22 mouse cellular contexts compared by ENCODE assay signal in the genomic region with DNA sequence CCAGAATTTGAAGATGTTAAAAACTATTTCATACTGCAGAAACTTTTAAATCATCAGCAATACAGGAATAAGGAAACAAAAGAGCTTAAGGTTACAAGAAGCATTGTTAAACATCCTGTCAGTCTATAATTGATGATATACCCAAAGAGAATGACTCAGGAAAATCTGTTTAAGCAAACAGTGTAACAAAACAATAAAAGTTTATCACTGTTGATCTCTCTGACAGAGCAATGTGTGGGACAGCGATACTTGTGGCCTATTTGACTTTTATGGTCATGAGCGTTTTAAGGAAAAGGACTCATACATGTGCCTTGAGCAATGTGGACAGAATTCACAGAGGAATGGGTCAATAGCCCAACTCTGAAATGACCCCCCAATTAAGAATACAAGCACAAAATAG.
"Had no signal": no experiment of that assay in that cellular context is flagged by ENCODE, and none has a peak within 500 bp of the region (broad histone marks: within the 10 kb centered on the region; RNA-seq: fewer than 3 reads in every experiment).

No protein-coding gene starts in this region.

- H3K27me3 ChIP-seq: heart, embryonic 12.5 days; hindbrain, embryonic 12.5 days; limb, embryonic 13.5 days; limb, embryonic 15.5 days; liver, embryonic 12.5 days had no signal

- H3K9ac ChIP-seq: heart, embryonic 12.5 days; hindbrain, embryonic 12.5 days; hindbrain, embryonic 14.5 days; limb, embryonic 13.5 days; limb, embryonic 15.5 days; liver, embryonic 12.5 days; liver, embryonic 14.5 days had no signal

- H3K9me3 ChIP-seq: heart, embryonic 10.5 days; heart, embryonic 12.5 days; hindbrain, embryonic 10.5 days; hindbrain, embryonic 12.5 days; limb, embryonic 13.5 days; limb, embryonic 15.5 days; liver, embryonic 12.5 days had no signal

- H3K4me1 ChIP-seq: heart, embryonic 10.5 days; hindbrain, embryonic 12.5 days; limb, embryonic 13.5 days; limb, embryonic 15.5 days; liver, embryonic 12.5 days had no signal

- H3K4me2 ChIP-seq: heart, embryonic 12.5 days; hindbrain, embryonic 12.5 days; hindbrain, embryonic 14.5 days; limb, embryonic 13.5 days; limb, embryonic 15.5 days; liver, embryonic 12.5 days had no signal

- H3K27ac ChIP-seq: heart, embryonic 10.5 days; hindbrain, embryonic 10.5 days; hindbrain, embryonic 12.5 days; hindbrain, embryonic 14.5 days; hindbrain, postnatal 0 days; limb, embryonic 13.5 days; limb, embryonic 15.5 days; liver, embryonic 12.5 days; liver, embryonic 14.5 days had no signal

- ATAC-seq: hindbrain, postnatal 0 days; liver, embryonic 12.5 days had no signal

- H3K4me3 ChIP-seq: heart, embryonic 10.5 days; heart, embryonic 12.5 days; hindbrain, embryonic 10.5 days; hindbrain, embryonic 12.5 days; limb, embryonic 13.5 days; limb, embryonic 15.5 days; liver, embryonic 12.5 days had no signal

- DNase-seq: gastrocnemius, postnatal 14 days; gastrocnemius, postnatal 36 days; heart, adult 18-20 months; heart, postnatal 10 days; heart, postnatal 4 days; kidney, adult 18-20 months; kidney, adult 8-10 months; kidney, postnatal 14 days; kidney, postnatal 36 days; layer of hippocampus, adult 9-11 months; layer of hippocampus, postnatal 36 days; left cerebral cortex, postnatal 4 days had no signal
